Mouse (Mus musculus): ENCODE results near the gene Smug1.

DNA sequence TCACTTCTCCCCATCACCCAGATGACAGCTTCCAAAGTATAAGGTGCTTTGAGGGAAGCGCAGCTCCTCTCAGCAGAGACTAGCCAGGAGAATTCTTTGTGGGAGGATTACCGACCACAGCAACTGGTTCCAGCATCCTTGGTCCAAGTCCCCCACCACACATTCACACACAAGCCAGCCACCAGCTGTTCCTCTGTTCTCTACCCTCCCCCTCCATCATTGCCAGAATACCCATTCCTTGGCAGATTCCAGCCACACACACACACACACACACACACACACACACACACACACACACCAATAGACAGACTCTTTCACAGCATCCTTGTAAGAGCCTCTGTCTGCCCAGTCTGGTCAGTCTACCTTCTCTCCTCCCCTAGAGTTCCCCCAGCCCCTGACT lies 44.5 kb downstream of the Smug1 start:
- TF ChIP-seq POLR2A (IDR thresholded peaks at IDR 0.05; ENCODE audit: control insufficient read depth, low read depth, low read length) (no peak), CTCF (IDR thresholded peaks at IDR 0.05; ENCODE audit: control insufficient read depth, insufficient read depth, insufficient replicate concordance, low read depth, low read length) (no peak)

All from testis, adult 2 months (tissue).